Mouse (Mus musculus) midbrain, embryonic 10.5 days (tissue): ENCODE results near the gene Atp2c2. TPM values are rescaled to one million over a fixed set of nuclear protein-coding genes. Genes with fewer than 3 reads are reported as not detected.

Source experiments
- DNase-seq: peaks from one replicate; pipeline ENCODE4 v3.0.0-alpha.2; 2017; ENCODE audit warnings: low spot score
- H3K27ac ChIP-seq: fragments of 300-500 bp; sonication (generic); replicated peaks from 2 replicates; pipeline ENCODE4 v1.5.1; 2016; ENCODE audit warnings: mild to moderate bottlenecking
- H3K27me3 ChIP-seq: fragments of 300-500 bp; sonication (generic); 2 replicates; pipeline ENCODE4 v1.6.1; 2016; ENCODE audit warnings: low read depth, mild to moderate bottlenecking; ENCODE audit not compliant: poor library complexity, severe bottlenecking
- H3K36me3 ChIP-seq: fragments of 300-500 bp; sonication (generic); 2 replicates; pipeline ENCODE4 v1.6.1; 2016; ENCODE audit warnings: mild to moderate bottlenecking, moderate library complexity
- H3K4me1 ChIP-seq: fragments of 300-500 bp; sonication (generic); 2 replicates; pipeline ENCODE4 v1.6.1; 2016
- H3K4me3 ChIP-seq: fragments of 300-500 bp; sonication (generic); 2 replicates; pipeline ENCODE4 v1.5.1; 2016; ENCODE audit warnings: mild to moderate bottlenecking, moderate library complexity
- H3K9me3 ChIP-seq: fragments of 300-500 bp; sonication (generic); replicated peaks from 2 replicates; pipeline ENCODE4 v1.6.1; 2016; ENCODE audit warnings: mild to moderate bottlenecking
- whole genome bisulfite sequencing: fragments of 180-500 bp; shearing (Covaris S2); methylation state at CpG from one replicate; pipeline ENCODE4 v1.1.7; 2016; 5-methylcytosine and 5-hydroxymethylcytosine counted together
- polyA plus RNA-seq: library from polyadenylated mRNA; unstranded; fragments of >200 nt; fragmentation: Nextera tagmentation; extraction: Ambion mirVana; gene quantifications from 2 replicates; pipeline ENCODE4 v1.2.1, GENCODE M21; 2016

Gene Atp2c2
- polyA plus RNA-seq, 1 experiment from 2014 or later = 1.6 TPM

DNA sequence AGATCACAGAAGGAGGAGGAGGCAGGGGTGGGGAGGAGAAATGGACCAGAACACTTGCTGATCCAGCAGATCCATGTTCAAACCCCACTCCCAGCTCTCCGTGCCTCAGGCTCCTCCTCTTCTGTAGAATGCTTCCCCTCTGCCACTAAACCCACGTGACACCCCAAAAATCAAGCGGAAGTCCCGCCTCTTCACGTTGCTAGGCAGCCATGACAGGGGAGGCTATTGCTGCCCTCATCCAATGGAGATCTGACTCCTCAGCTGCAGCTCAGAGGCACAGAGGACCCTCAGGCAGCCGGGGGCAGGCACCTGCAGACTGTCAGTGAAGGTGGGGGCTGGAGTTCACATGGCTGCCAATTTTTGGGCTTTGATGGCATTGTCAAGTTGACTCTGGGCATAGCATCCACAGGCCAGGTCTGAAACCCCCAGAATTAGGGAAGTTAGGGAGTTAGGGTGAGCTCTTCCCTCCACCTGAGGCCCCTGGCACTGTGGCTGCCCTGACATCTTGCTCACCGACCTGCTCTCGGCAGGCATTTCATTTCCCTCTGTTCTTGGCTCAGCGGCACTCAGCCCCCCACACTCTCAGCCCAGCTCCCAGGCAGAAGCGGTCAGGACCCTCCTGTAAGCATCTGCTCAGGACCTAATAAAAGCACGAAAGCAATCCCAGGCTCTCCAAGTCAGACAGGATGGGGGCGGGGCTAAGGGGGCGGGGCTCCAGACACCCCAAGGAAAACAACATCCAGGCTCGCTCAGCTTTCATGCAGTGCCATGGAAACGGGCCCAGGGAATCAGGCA lies 98.6 kb downstream of the Atp2c2 start:
- Histone ChIP-seq H3K4me3 (peak overlapping the region; percentile 20), H3K27ac (peak overlapping the region; percentile 86), H3K4me1 (peaks cover 73% of the 10 kb centered on the region), H3K36me3 (no peaks in the 10 kb centered on the region), H3K27me3 (no peaks in the 10 kb centered on the region; the same call in 1 of the 2 replicates), H3K9me3 (no peaks in the 10 kb centered on the region)
- peak; percentile 76 for DNase-seq
- WGBS = 10% methylated on average over 15 of the region's 15 CpGs

- Histone ChIP-seq H3K27ac (peak overlapping the region; percentile 86), H3K36me3 (no peaks in the 10 kb centered on the region), H3K27me3 (no peaks in the 10 kb centered on the region; the same call in 1 of the 2 replicates), H3K4me3 (peak overlapping the region; percentile 20), H3K9me3 (no peaks in the 10 kb centered on the region), H3K4me1 (peaks cover 70% of the 10 kb centered on the region)
- WGBS = 63% methylated on average over 2 of the region's 2 CpGs
- DNase-seq = no peak
These were observed 99.1 kb downstream of the Atp2c2 start for GRCm38 (mm10) chr8:119798965-119799264.

GRCm38 (mm10) chr8:119801168-119801567 lies 101.4 kb downstream of the Atp2c2 start:
- H3K4me3 ChIP-seq = no peak overlapping the region
- H3K27me3 ChIP-seq = no peaks in the 10 kb centered on the region; the same call in 1 of the 2 replicates
- no peaks in the 10 kb centered on the region for H3K36me3 ChIP-seq
- H3K9me3 ChIP-seq = no peaks in the 10 kb centered on the region
- peaks cover 73% of the 10 kb centered on the region for H3K4me1 ChIP-seq
- peak overlapping the region; percentile 86 for H3K27ac ChIP-seq
- 14% methylated on average over 4 of the region's 4 CpGs for WGBS
- DNase-seq = peak; percentile 64

DNA sequence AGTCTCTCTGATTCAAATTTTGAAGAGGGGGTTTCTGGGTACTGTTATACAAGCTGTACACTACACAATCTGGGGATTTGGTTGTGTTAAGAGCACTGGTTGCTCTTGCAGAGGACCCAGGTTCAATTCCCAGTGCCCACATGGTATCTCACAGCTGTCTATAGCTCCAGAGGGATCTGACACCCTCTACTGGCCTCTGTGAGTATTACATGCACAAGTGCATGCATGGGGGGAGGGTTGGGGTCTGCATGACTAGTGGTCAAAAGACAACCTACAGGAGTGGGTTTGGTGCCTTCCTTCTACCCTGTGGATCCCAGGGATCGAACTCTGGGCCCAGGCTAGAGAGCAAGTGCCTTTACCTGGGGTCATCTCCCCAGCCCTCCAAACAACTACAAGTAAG lies 102.8 kb downstream of the Atp2c2 start:
- Histone ChIP-seq H3K9me3 (no peaks in the 10 kb centered on the region), H3K27ac (no peak overlapping the region), H3K4me1 (peaks cover 71% of the 10 kb centered on the region), H3K4me3 (no peak overlapping the region), H3K27me3 (no peaks in the 10 kb centered on the region; the same call in 1 of the 2 replicates), H3K36me3 (peaks cover 11% of the 10 kb centered on the region)
- DNase-seq = no peak
- WGBS = 84% methylated on average over 1 of the region's 1 CpGs

- no peak for DNase-seq
- Histone ChIP-seq H3K27me3 (no peaks in the 10 kb centered on the region; the same call in 1 of the 2 replicates), H3K4me1 (peaks cover 59% of the 10 kb centered on the region), H3K9me3 (no peaks in the 10 kb centered on the region), H3K36me3 (peaks cover 38% of the 10 kb centered on the region), H3K4me3 (no peak overlapping the region), H3K27ac (peak overlapping the region; percentile 47; the same call in 1 of the 2 replicates)
- WGBS = 85% methylated on average over 8 of the region's 8 CpGs
These were observed 105.5 kb downstream of the Atp2c2 start for GRCm38 (mm10) chr8:119805275-119805674.

- Histone ChIP-seq H3K9me3 (no peaks in the 10 kb centered on the region), H3K4me1 (peaks cover 59% of the 10 kb centered on the region), H3K27me3 (no peaks in the 10 kb centered on the region), H3K36me3 (peaks cover 44% of the 10 kb centered on the region), H3K4me3 (no peak overlapping the region), H3K27ac (peak overlapping the region; percentile 60; the same call in 1 of the 2 replicates)
- DNase-seq = no peak
- 84% methylated on average over 14 of the region's 14 CpGs for WGBS
These were observed 106.8 kb downstream of the Atp2c2 start for GRCm38 (mm10) chr8:119806422-119807263.

Other genes starting within 250 kb of the Atp2c2 start
- 0.15 and 1.1 TPM in 2 replicates for gene Slc38a8, start 198.3 kb upstream of the Atp2c2 start, polyA plus RNA-seq
- gene Mbtps1, start 141.3 kb upstream of the Atp2c2 start, polyA plus RNA-seq = 111 and 112 TPM in 2 replicates
- 73.0 and 88.9 TPM in 2 replicates for gene Hsdl1, start 124.8 kb upstream of the Atp2c2 start, polyA plus RNA-seq
- 0.19 and 0.30 TPM in 2 replicates for gene Dnaaf1, start 124.8 kb upstream of the Atp2c2 start, polyA plus RNA-seq
- gene Taf1c, start 94.8 kb upstream of the Atp2c2 start, polyA plus RNA-seq = 15.3 and 16.7 TPM in 2 replicates
- gene Adad2, start 87.3 kb upstream of the Atp2c2 start, polyA plus RNA-seq = 0.28 TPM in 1 of 2 replicates, not detected in the other
- 0.19 and 0.52 TPM in 2 replicates for gene Kcng4, start 64.3 kb upstream of the Atp2c2 start, polyA plus RNA-seq
- gene Wfdc1, start 33.6 kb upstream of the Atp2c2 start, polyA plus RNA-seq = 20.5 and 32.9 TPM in 2 replicates
- 15.4 and 16.4 TPM in 2 replicates for gene Tldc1, start 78.4 kb downstream of the Atp2c2 start, polyA plus RNA-seq
- 150 and 197 TPM in 2 replicates for gene Cotl1, start 140.5 kb downstream of the Atp2c2 start, polyA plus RNA-seq
- gene Klhl36, start 162.3 kb downstream of the Atp2c2 start, polyA plus RNA-seq = 12.8 and 13.0 TPM in 2 replicates
- gene Usp10, start 210.4 kb downstream of the Atp2c2 start, polyA plus RNA-seq = 220 and 227 TPM in 2 replicates
- 7.1 and 7.3 TPM in 2 replicates for gene Gm20388, start 210.8 kb downstream of the Atp2c2 start, polyA plus RNA-seq